Mouse (Mus musculus) embryonic facial prominence, embryonic 13.5 days (tissue): ENCODE data around the gene Xaf1. TPM values are rescaled to one million over a fixed set of nuclear protein-coding genes. Genes with fewer than 3 reads are reported as not detected.

Experiments
- ATAC-seq: fragments of 200-750 bp; cut with Nextera tagmentation; 2 replicates; pipeline ENCODE4 v1.8.0; 2017; ENCODE audit warnings: low read depth; ENCODE audit not compliant: insufficient number of reproducible peaks, insufficient read depth, low FRiP score, low TSS enrichment
- H3K27ac ChIP-seq: fragments of 300-500 bp; sonication (generic); 2 replicates; pipeline ENCODE4 v1.5.1; 2015; ENCODE audit warnings: moderate library complexity, mild to moderate bottlenecking, inconsistent platforms
- H3K27me3 ChIP-seq: fragments of 300-500 bp; sonication (generic); 2 replicates; pipeline ENCODE4 v1.6.1; 2015; ENCODE audit warnings: mild to moderate bottlenecking, inconsistent platforms
- H3K36me3 ChIP-seq: fragments of 300-500 bp; sonication (generic); 2 replicates; pipeline ENCODE4 v1.6.1; 2015; ENCODE audit warnings: mild to moderate bottlenecking, inconsistent platforms
- H3K4me1 ChIP-seq: fragments of 300-500 bp; sonication (generic); 2 replicates; pipeline ENCODE4 v1.6.1; 2015; ENCODE audit warnings: inconsistent platforms
- H3K4me2 ChIP-seq: fragments of 300-500 bp; sonication (generic); 2 replicates; pipeline ENCODE4 v1.6.1; 2015; ENCODE audit warnings: moderate library complexity, mild to moderate bottlenecking, inconsistent platforms
- H3K4me3 ChIP-seq: fragments of 300-500 bp; sonication (generic); 2 replicates; pipeline ENCODE4 v1.5.1; 2015; ENCODE audit warnings: mild to moderate bottlenecking, inconsistent platforms
- H3K9ac ChIP-seq: fragments of 300-500 bp; sonication (generic); 2 replicates; pipeline ENCODE4 v1.6.1; 2015; ENCODE audit warnings: mild to moderate bottlenecking, inconsistent platforms
- H3K9me3 ChIP-seq: fragments of 300-500 bp; sonication (generic); 2 replicates; pipeline ENCODE4 v1.6.1; 2016; ENCODE audit warnings: inconsistent platforms
- WGBS: fragments of 180-500 bp; shearing (Covaris S2); methylation state at CpG from one replicate; pipeline ENCODE4 v1.1.7; 2015; ENCODE audit warnings: mixed read lengths; 5-methylcytosine and 5-hydroxymethylcytosine counted together
- polyA plus RNA-seq: library from polyadenylated mRNA; unstranded; fragments of >200 nt; fragmentation: Nextera tagmentation; extraction: Ambion mirVana; gene quantifications from 2 replicates; pipeline ENCODE4 v1.2.1, GENCODE M21; 2015

The Xaf1 gene
- polyA plus RNA-seq, 1 experiment from 2014 or later: 2.3 TPM

DNA sequence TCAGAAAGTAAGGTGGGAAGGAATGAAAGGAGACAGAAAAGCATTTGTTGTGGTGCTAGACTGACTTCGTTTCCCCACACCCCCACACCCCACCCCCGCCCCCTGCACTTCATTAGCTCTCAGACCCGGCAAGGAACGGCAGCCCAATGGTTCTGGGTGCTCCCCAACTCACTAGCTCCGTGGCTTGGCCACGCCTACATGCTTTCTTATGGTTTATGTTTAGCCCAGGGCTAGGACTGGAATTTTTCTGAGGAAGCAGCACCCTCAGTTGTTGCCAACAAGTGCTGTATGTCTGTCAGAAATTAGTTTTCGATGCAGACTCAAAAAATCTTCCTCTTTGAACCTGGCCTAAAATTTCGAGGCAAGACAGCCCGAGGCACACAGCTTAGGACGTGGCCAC is 47.1 kb downstream of the Xaf1 start:
- no peaks in the 10 kb centered on the region for H3K27me3 ChIP-seq
- no peak overlapping the region for H3K9ac ChIP-seq
- H3K4me1 ChIP-seq: peaks cover 17% of the 10 kb centered on the region
- ATAC-seq: no peak
- no peaks in the 10 kb centered on the region for H3K9me3 ChIP-seq
- no peak overlapping the region for H3K4me3 ChIP-seq
- 33% methylated on average over 10 of the region's 10 CpGs for WGBS
- no peaks in the 10 kb centered on the region for H3K36me3 ChIP-seq
- H3K27ac ChIP-seq: no peak overlapping the region; the same call in 1 of the 2 replicates
- H3K4me2 ChIP-seq: peak overlapping the region; percentile 12; the same call in 1 of the 2 replicates

DNA sequence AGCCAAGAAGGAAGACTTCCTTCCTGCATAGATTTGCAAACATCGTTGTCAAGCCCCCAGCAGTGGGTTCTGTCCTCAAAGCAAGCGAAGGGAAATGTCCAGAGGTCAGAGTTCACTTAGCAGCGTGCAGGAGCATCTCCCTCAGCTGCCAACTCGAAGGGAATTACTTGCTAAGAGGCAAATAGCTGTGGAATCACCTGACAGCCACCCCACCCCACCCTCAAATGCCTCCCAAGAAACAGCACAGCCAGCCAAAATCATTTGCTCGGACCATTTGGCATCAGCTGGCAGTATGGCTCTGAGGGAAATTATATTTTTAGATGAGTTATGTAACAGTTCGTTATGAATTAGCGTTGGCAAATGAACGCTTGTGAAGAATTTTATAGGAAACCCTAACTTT is 47.6 kb downstream of the Xaf1 start:
- H3K27me3 ChIP-seq: no peaks in the 10 kb centered on the region
- H3K9me3 ChIP-seq: no peaks in the 10 kb centered on the region
- H3K4me1 ChIP-seq: peaks cover 17% of the 10 kb centered on the region
- H3K9ac ChIP-seq: no peak overlapping the region
- H3K27ac ChIP-seq: no peak overlapping the region
- no peak for ATAC-seq
- WGBS: 45% methylated on average over 8 of the region's 8 CpGs
- no peaks in the 10 kb centered on the region for H3K36me3 ChIP-seq
- H3K4me2 ChIP-seq: peak overlapping the region; percentile 12; the same call in 1 of the 2 replicates
- H3K4me3 ChIP-seq: no peak overlapping the region

DNA sequence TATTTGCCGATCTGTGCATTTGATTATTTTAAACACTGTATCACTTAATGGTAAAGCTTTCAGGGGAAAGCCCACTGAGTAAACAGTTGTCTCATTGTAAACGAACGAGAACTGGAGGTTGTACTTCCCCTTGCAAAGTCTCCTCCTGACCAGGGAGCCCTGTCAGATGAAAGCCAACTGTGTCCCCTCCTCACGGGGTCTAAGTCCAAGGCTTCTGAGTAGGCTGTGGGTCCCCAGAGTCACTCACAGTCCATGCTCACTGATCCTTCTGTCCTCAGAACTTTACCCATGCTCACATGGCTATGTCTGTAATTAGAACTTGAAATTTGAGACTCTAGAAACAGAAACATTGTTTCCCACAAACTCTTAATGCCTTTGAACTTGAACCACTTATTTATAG is 48.2 kb downstream of the Xaf1 start:
- H3K27me3 ChIP-seq: no peaks in the 10 kb centered on the region
- no peak overlapping the region for H3K27ac ChIP-seq
- no peak overlapping the region for H3K4me3 ChIP-seq
- H3K36me3 ChIP-seq: no peaks in the 10 kb centered on the region
- H3K4me2 ChIP-seq: no peak overlapping the region
- peaks cover 17% of the 10 kb centered on the region for H3K4me1 ChIP-seq
- H3K9me3 ChIP-seq: no peaks in the 10 kb centered on the region
- H3K9ac ChIP-seq: no peak overlapping the region
- ATAC-seq: no peak
- WGBS: 57% methylated on average over 4 of the region's 4 CpGs

DNA sequence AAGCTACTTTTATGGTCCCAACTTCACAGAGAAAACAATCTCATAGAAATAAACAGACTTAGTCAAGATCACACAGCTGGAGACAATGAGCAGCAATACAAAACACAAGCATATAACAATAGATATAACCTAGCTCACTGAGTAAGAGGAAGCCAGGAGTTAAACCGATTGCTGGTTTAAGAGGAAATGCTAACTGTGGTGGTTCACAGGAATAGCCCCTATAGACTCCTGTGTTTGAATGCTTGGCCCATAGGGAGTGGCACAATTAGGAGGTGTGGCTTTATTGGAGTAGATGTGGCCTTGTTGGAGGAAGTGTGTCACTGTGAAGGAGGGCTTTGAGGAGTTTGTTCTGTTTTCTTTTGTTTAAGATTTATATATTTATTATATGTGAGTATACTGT is 50.8 kb downstream of the Xaf1 start:
- H3K9ac ChIP-seq: no peak overlapping the region

DNA sequence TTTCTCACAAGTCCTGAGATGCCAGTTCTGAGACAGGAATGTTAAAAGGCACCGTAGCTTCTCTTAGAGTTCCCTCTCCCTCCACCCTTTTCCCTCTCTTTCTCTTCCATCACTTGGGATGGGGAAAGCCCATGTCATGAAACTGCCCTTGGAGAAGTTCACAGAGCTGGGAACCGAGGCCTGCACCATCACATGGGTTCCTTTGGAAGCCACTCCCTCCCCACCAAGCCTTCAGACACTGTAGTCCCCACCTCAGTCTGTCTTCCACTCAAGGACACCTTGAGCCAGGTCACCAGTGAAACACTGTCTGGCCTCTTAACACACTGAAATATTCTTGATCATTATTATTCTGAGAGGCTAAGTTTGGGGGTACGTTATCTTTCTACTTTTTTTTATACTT is 51.8 kb downstream of the Xaf1 start:
- H3K27me3 ChIP-seq: no peaks in the 10 kb centered on the region
- no peak overlapping the region for H3K4me3 ChIP-seq
- no peak overlapping the region for H3K4me2 ChIP-seq
- no peak overlapping the region for H3K27ac ChIP-seq
- H3K4me1 ChIP-seq: peaks cover 22% of the 10 kb centered on the region
- no peak overlapping the region for H3K9ac ChIP-seq
- H3K9me3 ChIP-seq: no peaks in the 10 kb centered on the region
- no peaks in the 10 kb centered on the region for H3K36me3 ChIP-seq
- WGBS: 72% methylated on average over 3 of the region's 3 CpGs
- no peak for ATAC-seq

More for the DNA sequence above, 50.8 kb downstream of the Xaf1 start:
- H3K36me3 ChIP-seq: no peaks in the 10 kb centered on the region
- no peak overlapping the region for H3K4me3 ChIP-seq
- no peaks in the 10 kb centered on the region for H3K27me3 ChIP-seq
- H3K27ac ChIP-seq: no peak overlapping the region
- ATAC-seq: no peak
- no peaks in the 10 kb centered on the region for H3K9me3 ChIP-seq
- H3K4me2 ChIP-seq: no peak overlapping the region
- H3K4me1 ChIP-seq: peaks cover 22% of the 10 kb centered on the region
- 78% methylated on average over 1 of the region's 1 CpGs for WGBS

DNA sequence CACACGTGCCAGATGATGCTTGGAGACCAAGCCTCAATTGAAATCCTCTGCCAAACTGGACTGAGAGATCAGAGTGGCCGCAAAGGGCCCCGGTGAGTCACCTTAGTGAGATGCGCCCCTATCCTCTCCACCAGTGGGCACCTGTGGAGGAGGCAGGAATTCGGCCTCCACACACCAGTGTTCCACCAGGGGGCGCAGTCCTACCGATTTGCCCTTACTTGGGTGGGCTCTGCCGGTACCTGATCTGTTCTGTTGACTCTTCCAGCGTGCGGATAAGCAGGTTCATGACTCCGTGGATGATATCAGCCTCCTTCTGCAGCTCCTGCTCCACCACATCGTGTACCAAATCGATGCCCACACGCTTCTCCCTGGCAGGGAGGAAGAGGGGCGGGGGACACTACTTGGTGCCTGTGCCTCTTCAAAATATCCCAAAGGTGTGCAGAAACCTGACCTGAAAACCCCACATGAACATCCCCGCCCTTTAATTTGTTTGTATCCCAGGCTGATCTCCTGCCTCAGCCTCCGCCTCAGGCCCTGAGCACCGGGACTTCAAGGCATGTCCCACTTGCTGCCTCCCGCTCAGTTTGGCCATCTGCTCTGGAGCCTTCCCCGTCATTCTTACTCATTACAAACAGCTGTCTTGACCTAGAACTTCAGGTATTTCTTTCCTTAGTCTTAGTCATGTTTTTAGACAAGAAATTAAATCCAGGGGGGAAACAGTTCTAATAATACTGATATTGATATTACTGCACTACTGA is 53.7 kb downstream of the Xaf1 start:
- H3K27me3 ChIP-seq: no peaks in the 10 kb centered on the region
- WGBS: 15% methylated on average over 20 of the region's 20 CpGs
- H3K27ac ChIP-seq: no peak overlapping the region
- H3K9me3 ChIP-seq: no peaks in the 10 kb centered on the region
- H3K36me3 ChIP-seq: no peaks in the 10 kb centered on the region
- no peak; the same call in 1 of the 2 replicates for ATAC-seq
- H3K4me3 ChIP-seq: peak overlapping the region; percentile 20
- peak overlapping the region; percentile 51 for H3K4me2 ChIP-seq
- peaks cover 11% of the 10 kb centered on the region for H3K4me1 ChIP-seq
- H3K9ac ChIP-seq: no peak overlapping the region

DNA sequence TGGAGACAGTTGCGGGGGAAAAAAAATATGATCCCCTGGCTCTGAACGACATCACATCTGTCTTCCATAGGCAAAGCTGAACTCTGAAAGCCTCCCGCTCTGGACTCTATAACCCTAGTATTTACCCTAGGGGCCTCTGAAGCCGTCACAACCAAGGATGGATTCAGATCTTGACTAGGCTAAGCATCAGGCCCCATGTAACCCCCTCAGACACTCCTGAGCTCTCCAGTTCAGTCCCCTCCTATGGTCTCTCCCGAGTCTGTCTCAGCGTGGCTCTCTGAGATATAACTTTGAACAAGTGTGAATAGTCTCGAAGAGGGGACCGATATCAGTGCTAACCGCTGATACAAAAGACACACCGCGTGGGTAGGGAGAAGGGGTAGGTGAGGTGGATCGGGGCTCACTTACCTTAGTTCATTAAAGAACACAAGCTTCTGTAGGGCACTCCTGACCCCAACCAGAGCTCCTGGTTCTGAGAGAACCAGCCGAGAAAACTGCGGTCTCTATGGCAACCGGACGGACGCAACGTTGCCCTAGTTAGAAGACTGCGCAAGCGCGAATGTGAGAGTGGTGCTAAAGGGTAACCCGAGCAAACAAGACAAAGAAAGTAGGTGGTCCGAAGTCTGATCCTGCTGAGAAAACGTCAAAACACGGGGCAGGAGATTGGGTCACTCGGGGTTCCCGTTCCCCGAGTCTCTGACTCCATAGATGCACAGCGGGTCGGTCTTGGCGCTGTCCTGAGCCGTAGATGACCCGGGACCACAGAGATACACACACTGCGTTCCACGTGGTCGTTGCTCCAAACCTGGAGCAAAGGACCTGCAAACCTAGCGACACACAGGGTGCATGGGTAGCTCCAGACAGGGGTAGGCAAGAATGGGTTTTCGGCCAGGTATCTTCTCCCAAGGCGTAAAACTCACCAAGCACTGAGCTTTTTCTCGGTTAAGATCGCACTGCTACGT is 60.2 kb downstream of the Xaf1 start:
- Histone ChIP-seq H3K27me3 (no peaks in the 10 kb centered on the region), H3K4me2 (peak overlapping the region; percentile 84), H3K9ac (peak overlapping the region; percentile 69), H3K4me1 (peaks cover 12% of the 10 kb centered on the region), H3K4me3 (peak overlapping the region; percentile 48), H3K36me3 (no peaks in the 10 kb centered on the region), H3K9me3 (no peaks in the 10 kb centered on the region), H3K27ac (0 out of 2 replicates have a peak overlapping the region, but pooled peaks have one; percentile 0)
- 8% methylated on average over 42 of the region's 42 CpGs for WGBS
- ATAC-seq: peak; percentile 56; the same call in 1 of the 2 replicates

DNA sequence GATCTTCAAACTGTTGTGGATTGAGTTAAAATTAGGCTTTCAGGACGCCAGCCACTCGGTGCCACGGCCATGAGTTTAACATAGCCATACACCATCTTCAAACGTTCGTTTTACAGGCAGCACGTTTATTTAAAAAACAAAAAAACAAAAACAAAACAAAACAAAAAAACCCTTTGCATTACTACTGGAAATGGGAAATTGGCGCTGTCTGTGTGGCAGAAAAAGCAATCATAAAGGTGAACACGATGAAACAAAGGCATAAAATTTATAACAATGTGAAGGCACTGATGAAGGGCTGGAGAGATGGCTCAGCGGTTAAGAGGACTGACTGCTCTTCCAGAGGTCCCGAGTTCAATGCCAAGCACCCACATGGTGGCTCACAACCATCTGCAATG is 60.9 kb downstream of the Xaf1 start, which contains the start of gene Tekt1:
Gene Tekt1, minus strand, starts transcription at position 96 of the 395 bp plus-strand sequence.
- H3K36me3 ChIP-seq: no peaks in the 10 kb centered on the region
- no peaks in the 10 kb centered on the region for H3K27me3 ChIP-seq
- no peaks in the 10 kb centered on the region for H3K9me3 ChIP-seq
- 0 out of 2 replicates have a peak within 1 kb of the TSS, but pooled peaks have one; percentile 0 for H3K27ac ChIP-seq
- H3K4me1 ChIP-seq: peaks cover 12% of the 10 kb centered on the region
- peak within 1 kb of the TSS; percentile 69 for H3K9ac ChIP-seq
- 34% methylated on average over 10 of the region's 10 CpGs for WGBS
- peak within 1 kb of the TSS; percentile 84 for H3K4me2 ChIP-seq
- ATAC-seq: no peak
- peak within 1 kb of the TSS; percentile 48 for H3K4me3 ChIP-seq

Other genes with a start within 250 kb of the Xaf1 start
- gene Pitpnm3, start 165.9 kb upstream of the Xaf1 start, polyA plus RNA-seq: 0.62 and 1.2 TPM in 2 replicates
- gene Gm43951, start 94.8 kb upstream of the Xaf1 start, polyA plus RNA-seq: 0.52 and 0.84 TPM in 2 replicates
- gene 4933427D14Rik, start 94.2 kb upstream of the Xaf1 start, polyA plus RNA-seq: 20.6 and 24.1 TPM in 2 replicates
- gene Txndc17, start 94.1 kb upstream of the Xaf1 start, polyA plus RNA-seq: 243 and 259 TPM in 2 replicates
- gene Med31, start 86.0 kb upstream of the Xaf1 start, polyA plus RNA-seq: 50.3 and 55.3 TPM in 2 replicates
- gene Slc13a5, start 34.4 kb upstream of the Xaf1 start, polyA plus RNA-seq: 1.6 and 4.7 TPM in 2 replicates
- gene Fbxo39, start 12.8 kb downstream of the Xaf1 start, polyA plus RNA-seq: not detected in 2 replicates
- 3.1 and 5.0 TPM in 2 replicates for gene Tekt1, start 60.8 kb downstream of the Xaf1 start, polyA plus RNA-seq
- gene Smtnl2, start 110.1 kb downstream of the Xaf1 start, polyA plus RNA-seq: 25.1 and 26.7 TPM in 2 replicates
- 1.1 and 1.3 TPM in 2 replicates for gene Ggt6, start 133.9 kb downstream of the Xaf1 start, polyA plus RNA-seq
- 162 and 174 TPM in 2 replicates for gene Mybbp1a, start 139.7 kb downstream of the Xaf1 start, polyA plus RNA-seq
- 2.7 and 3.0 TPM in 2 replicates for gene Spns2, start 188.3 kb downstream of the Xaf1 start, polyA plus RNA-seq
- 0.27 and 0.37 TPM in 2 replicates for gene Spns3, start 248.9 kb downstream of the Xaf1 start, polyA plus RNA-seq